Comparison of ENCODE assay signal across 15 mouse cellular contexts in genomic region chr17:83902523-83902922, GRCm38 (mm10). TPM values are rescaled to one million over a fixed set of nuclear protein-coding genes. Genes with fewer than 3 reads are reported as not detected.
DNase-seq lines count a peak whose midpoint lies in the region; ATAC-seq and TF ChIP-seq lines count a peak whose summit lies in the region.
"Had no signal": no experiment of that assay in that cellular context is flagged by ENCODE, and none has a peak within 500 bp of the region (broad histone marks: within the 10 kb centered on the region; RNA-seq: fewer than 3 reads in every experiment).

No protein-coding gene starts in this region.

- ATAC-seq in kidney, embryonic 16.5 days (ENCODE audit: low FRiP score, low TSS enrichment), result no peak
- no peak for ATAC-seq in embryonic facial prominence, embryonic 12.5 days (ENCODE audit: insufficient number of reproducible peaks, insufficient read depth, low FRiP score, low TSS enrichment)
- no peak for ATAC-seq in limb, embryonic 13.5 days (ENCODE audit: low FRiP score, low read depth)

- TF ChIP-seq CTCF in left cerebral cortex, adult 2 months (IDR thresholded peaks at IDR 0.05), result no peak

- no peak overlapping the region for H3K27ac ChIP-seq in kidney, embryonic 16.5 days (ENCODE audit: low read length)
- H3K27ac ChIP-seq in embryonic facial prominence, embryonic 12.5 days, result peak overlapping the region; percentile 61; the same call in 1 of the 2 replicates
- H3K27ac ChIP-seq in limb, embryonic 13.5 days, result peak overlapping the region; percentile 77
- no peak overlapping the region for H3K27ac ChIP-seq in left cerebral cortex, adult 2 months
- H3K27ac ChIP-seq: hindbrain, postnatal 0 days; midbrain, embryonic 10.5 days had no signal

- no peak overlapping the region for H3K4me3 ChIP-seq in kidney, embryonic 16.5 days (ENCODE audit: low read length)
- no peak overlapping the region for H3K4me3 ChIP-seq in embryonic facial prominence, embryonic 12.5 days
- no peak overlapping the region for H3K4me3 ChIP-seq in limb, embryonic 13.5 days
- no peak overlapping the region for H3K4me3 ChIP-seq in left cerebral cortex, adult 2 months
- H3K4me3 ChIP-seq: forebrain, embryonic 10.5 days; midbrain, embryonic 10.5 days had no signal

- 0 out of 2 replicates have a peak overlapping the region, but pooled peaks have one; percentile 2 for H3K9ac ChIP-seq in kidney, embryonic 16.5 days (replicated peaks; ENCODE audit: low read length)
- no peak overlapping the region for H3K9ac ChIP-seq in embryonic facial prominence, embryonic 12.5 days
- H3K9ac ChIP-seq in limb, embryonic 13.5 days, result peak overlapping the region; percentile 8; the same call in 1 of the 2 replicates

- no peak overlapping the region for H3K4me2 ChIP-seq in kidney, embryonic 16.5 days (replicated peaks; ENCODE audit: low read depth, low read length)
- no peak overlapping the region for H3K4me2 ChIP-seq in embryonic facial prominence, embryonic 12.5 days (replicated peaks)
- H3K4me2 ChIP-seq in limb, embryonic 13.5 days (replicated peaks), result no peak overlapping the region

- H3K9me3 ChIP-seq in kidney, embryonic 16.5 days (ENCODE audit: low read length), result no peaks in the 10 kb centered on the region
- H3K9me3 ChIP-seq in embryonic facial prominence, embryonic 12.5 days, result no peaks in the 10 kb centered on the region
- H3K9me3 ChIP-seq in limb, embryonic 13.5 days, result peaks cover 4% of the 10 kb centered on the region; the same call in 1 of the 2 replicates
- H3K9me3 ChIP-seq: forebrain, embryonic 10.5 days; midbrain, embryonic 10.5 days had no signal

- intact Hi-C loops in left cerebral cortex, adult 2 months (cut with DNase I), result loop anchor here (2.0 to 5.0 kb wide), 5 partner anchors 55 to 482 kb away; no protein-coding TSS in a partner anchor

- WGBS in kidney, embryonic 16.5 days, result 51% methylated on average over 3 of the region's 3 CpGs
- 28% methylated on average over 3 of the region's 3 CpGs for WGBS in embryonic facial prominence, embryonic 12.5 days
- WGBS in limb, embryonic 13.5 days, result 21% methylated on average over 3 of the region's 3 CpGs

- no peaks in the 10 kb centered on the region for H3K27me3 ChIP-seq in kidney, embryonic 16.5 days (ENCODE audit: insufficient read depth, low read length)
- no peaks in the 10 kb centered on the region for H3K27me3 ChIP-seq in embryonic facial prominence, embryonic 12.5 days
- no peaks in the 10 kb centered on the region; the same call in 1 of the 2 replicates for H3K27me3 ChIP-seq in limb, embryonic 13.5 days

- no peaks in the 10 kb centered on the region for H3K36me3 ChIP-seq in kidney, embryonic 16.5 days (ENCODE audit: insufficient read depth, low read length)
- H3K36me3 ChIP-seq in embryonic facial prominence, embryonic 12.5 days, result no peaks in the 10 kb centered on the region
- H3K36me3 ChIP-seq in limb, embryonic 13.5 days, result no peaks in the 10 kb centered on the region
- H3K36me3 ChIP-seq: forebrain, embryonic 10.5 days; midbrain, embryonic 10.5 days had no signal

- H3K4me1 ChIP-seq in kidney, embryonic 16.5 days (ENCODE audit: insufficient read depth, low read length), result peaks cover 16% of the 10 kb centered on the region
- H3K4me1 ChIP-seq in embryonic facial prominence, embryonic 12.5 days, result peaks cover 26% of the 10 kb centered on the region
- peaks cover 40% of the 10 kb centered on the region for H3K4me1 ChIP-seq in limb, embryonic 13.5 days

- DNase-seq in kidney, postnatal 25 days, result no peak
- DNase-seq in thymus, postnatal 25 days, result peak; percentile 29
- no peak for DNase-seq in embryo, embryonic 9.5 days (ENCODE audit: extremely low spot score)
- DNase-seq in left cerebral cortex, adult 2 months (ENCODE audit: extremely low spot score in 1 of 2, low spot score in 2 of 2), result no peak
- no peak for DNase-seq in adrenal gland, postnatal 36 days
- DNase-seq: cerebellum, adult 11-12 months; lung, adult 2 months; spleen, adult 18-20 months had no signal

RNA-seq across cellular contexts. Expression of gene Haao, which starts 54.8 kb away (rescaled TPM):
- 2.9 and 3.4 TPM in 2 replicates for polyA plus RNA-seq in kidney, embryonic 16.5 days (2015; fragmentation: Nextera tagmentation; extraction: Ambion mirVana)
- polyA plus RNA-seq in embryonic facial prominence, embryonic 12.5 days (2016; fragmentation: Nextera tagmentation; extraction: Ambion mirVana), result 0.20 and 0.90 TPM in 2 replicates
- polyA plus RNA-seq in limb, embryonic 13.5 days (2015; fragmentation: Nextera tagmentation; extraction: Ambion mirVana), result 1.3 TPM in 2 replicates
- total RNA-seq in left cerebral cortex, adult 2 months (2021), result not detected
- under 1 TPM; 0.36 to 0.76 TPM for total RNA-seq in adrenal gland, postnatal 36 days (2021)
- polyA plus RNA-seq: heart, embryonic 14.5 days had no signal

Comparison
In these comparisons a context has a peak if more than half of its experiments do, and no peak if none do; other contexts are left out.
1. H3K27ac ChIP-seq: peak in embryonic facial prominence, embryonic 12.5 days (single experiment) and limb, embryonic 13.5 days (single experiment); none in kidney, embryonic 16.5 days (single experiment) and left cerebral cortex, adult 2 months (single experiment).